Mouse (Mus musculus) testis, postnatal 14 days (tissue): ENCODE measurements around the gene Stx4a.
"Not testable (repeated sequence)": the region's sequence is repeated elsewhere in the genome, so short reads cannot be mapped to it uniquely, and the experiment has no call there.

Source experiments
- DNase-seq: peaks from one replicate; pipeline ENCODE4 v3.0.0; 2021; ENCODE audit warnings: low spot score

Stx4a gene

GRCm38 (mm10) chr7:127815116-127815665, 8.9 kb upstream of the Stx4a start:
- no peak for DNase-seq

- DNase-seq: peak; percentile 57
Measured at GRCm38 (mm10) chr7:127815954-127816821, 7.9 kb upstream of the Stx4a start.

GRCm38 (mm10) chr7:127817053-127817452, 7.0 kb upstream of the Stx4a start:
- no peak for DNase-seq

GRCm38 (mm10) chr7:127817776-127818175, 6.3 kb upstream of the Stx4a start:
- DNase-seq: no peak

- no peak for DNase-seq
Measured at GRCm38 (mm10) chr7:127820836-127821509, 3.1 kb upstream of the Stx4a start.

- no peak for DNase-seq
Measured at GRCm38 (mm10) chr7:127822494-127822893, 1.6 kb upstream of the Stx4a start.

GRCm38 (mm10) chr7:127823236-127824171, 590 bp upstream of the Stx4a start:
- no peak for DNase-seq

GRCm38 (mm10) chr7:127835550-127835949, 11.5 kb downstream of the Stx4a start:
- DNase-seq: no peak

- no peak for DNase-seq
Measured at GRCm38 (mm10) chr7:127837473-127837872, 13.4 kb downstream of the Stx4a start.

GRCm38 (mm10) chr7:127837878-127838277, 13.8 kb downstream of the Stx4a start:
- not testable (repeated sequence) for DNase-seq

GRCm38 (mm10) chr7:127840031-127840430, 15.9 kb downstream of the Stx4a start:
- not testable (repeated sequence) for DNase-seq

- peak; percentile 68 for DNase-seq
Measured at GRCm38 (mm10) chr7:127840886-127841285, 16.8 kb downstream of the Stx4a start.

- DNase-seq: peak; percentile 93
Measured at GRCm38 (mm10) chr7:127841340-127842000, 17.4 kb downstream of the Stx4a start.

- DNase-seq: peak; percentile 85
Measured at GRCm38 (mm10) chr7:127842001-127842718, 18.1 kb downstream of the Stx4a start.

GRCm38 (mm10) chr7:127849973-127850875, 26.1 kb downstream of the Stx4a start:
- no peak for DNase-seq

- DNase-seq: no peak
Measured at GRCm38 (mm10) chr7:127850906-127851305, 26.8 kb downstream of the Stx4a start.

- no peak for DNase-seq
Measured at GRCm38 (mm10) chr7:127858258-127858657, 34.2 kb downstream of the Stx4a start.

GRCm38 (mm10) chr7:127866434-127866833, 42.3 kb downstream of the Stx4a start:
- no peak for DNase-seq

GRCm38 (mm10) chr7:127867641-127868040, 43.5 kb downstream of the Stx4a start:
- DNase-seq: no peak
